Mouse (Mus musculus) testis, adult 2 months (tissue): Measurements from ENCODE around the gene Fthl17a. TPM values are rescaled to one million over a fixed set of nuclear protein-coding genes. Genes with fewer than 3 reads are reported as not detected.

Experiments used
- H3K27ac ChIP-seq: fragments of 200-500 bp; 2 replicates; pipeline ENCODE4 v1.5.1; 2012; ENCODE audit warnings: low read depth, low read length; ENCODE audit not compliant: control insufficient read depth, insufficient read depth
- H3K27me3 ChIP-seq: fragments of 200-500 bp; 2 replicates; pipeline ENCODE4 v1.6.1; 2012; ENCODE audit warnings: mild to moderate bottlenecking, low read length, moderate library complexity; ENCODE audit not compliant: control insufficient read depth, insufficient read depth
- H3K36me3 ChIP-seq: fragments of 200-500 bp; 2 replicates; pipeline ENCODE4 v1.6.1; 2012; ENCODE audit warnings: mild to moderate bottlenecking, low read length; ENCODE audit not compliant: control insufficient read depth, insufficient read depth
- H3K4me1 ChIP-seq: fragments of 200-500 bp; 2 replicates; pipeline ENCODE4 v1.6.1; 2012; ENCODE audit warnings: low read length; ENCODE audit not compliant: control insufficient read depth, insufficient read depth
- H3K4me3 ChIP-seq: fragments of 200-500 bp; 2 replicates; pipeline ENCODE4 v1.5.1; 2012; ENCODE audit warnings: low read depth, mild to moderate bottlenecking, low read length, moderate library complexity, mixed read lengths; ENCODE audit not compliant: control insufficient read depth
- CTCF ChIP-seq: fragments of 200-500 bp; IDR thresholded peaks from 2 replicates; pipeline ENCODE4 v1.5.1; 2012; ENCODE audit warnings: low read depth, mild to moderate bottlenecking, inconsistent platforms, low read length, moderate library complexity; ENCODE audit not compliant: control insufficient read depth, insufficient read depth, insufficient replicate concordance
- POLR2A ChIP-seq: fragments of 200-500 bp; IDR thresholded peaks from 2 replicates; pipeline ENCODE4 v1.6.1; 2012; ENCODE audit warnings: low read depth, mild to moderate bottlenecking, inconsistent platforms, low read length, moderate library complexity; ENCODE audit not compliant: control insufficient read depth
- polyA plus RNA-seq: library from polyadenylated mRNA; depleted of rRNA; stranded (reverse); fragments of >200 nt; gene quantifications from 2 replicates; pipeline ENCODE4 v1.2.3, GENCODE M21; 2012

Gene Fthl17a
- polyA plus RNA-seq, 1 experiment, result 35.2 TPM

DNA sequence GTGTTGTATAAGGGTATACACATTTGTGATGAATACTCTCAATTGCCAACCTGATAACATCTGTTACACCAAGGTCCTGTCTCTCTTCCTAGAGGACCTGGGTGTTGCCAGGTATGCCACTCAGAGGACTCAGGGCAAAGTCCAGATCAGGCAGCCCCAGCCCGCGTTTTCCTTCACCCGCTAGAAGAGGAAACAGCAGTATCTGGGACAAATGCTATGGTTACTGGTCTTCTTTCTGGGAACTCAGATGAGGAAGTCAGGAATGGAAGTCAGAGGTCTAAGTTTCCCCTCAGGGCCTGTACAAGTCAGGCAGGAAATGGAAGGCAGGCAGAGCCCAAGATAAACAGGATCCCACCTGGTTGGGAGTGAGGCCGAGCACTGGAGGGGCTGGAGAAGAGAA, 55.2 kb downstream of the Fthl17a start:
- TF ChIP-seq POLR2A, result no peak
- no peak for TF ChIP-seq CTCF
- no peak overlapping the region for H3K4me3 ChIP-seq
- no peaks in the 10 kb centered on the region for H3K36me3 ChIP-seq
- no peaks in the 10 kb centered on the region for H3K4me1 ChIP-seq
- H3K27ac ChIP-seq, result no peak overlapping the region
- no peaks in the 10 kb centered on the region for H3K27me3 ChIP-seq

DNA sequence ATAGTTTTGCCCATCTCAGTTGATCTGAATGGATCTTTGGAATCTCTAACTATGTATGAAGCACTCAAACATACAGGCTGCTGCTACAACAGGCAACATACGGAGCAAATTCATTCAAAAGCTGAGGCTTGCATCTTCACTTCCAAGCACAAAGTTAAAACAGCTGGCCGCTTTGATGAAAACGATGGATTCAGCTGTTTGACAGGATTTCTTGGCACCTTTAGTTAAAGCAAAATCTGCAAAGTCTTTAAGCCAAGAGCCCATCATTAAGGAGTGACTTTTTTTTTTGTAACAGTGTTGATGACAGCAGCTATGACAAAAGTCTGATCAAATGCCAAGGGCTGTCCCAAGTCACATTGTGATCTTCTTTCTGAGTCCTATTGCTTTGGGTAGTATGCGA, 69.1 kb downstream of the Fthl17a start:
- TF ChIP-seq CTCF (no peak), POLR2A (no peak)
- Histone ChIP-seq H3K27ac (no peak overlapping the region), H3K4me1 (no peaks in the 10 kb centered on the region), H3K4me3 (no peak overlapping the region), H3K36me3 (no peaks in the 10 kb centered on the region), H3K27me3 (no peaks in the 10 kb centered on the region)

DNA sequence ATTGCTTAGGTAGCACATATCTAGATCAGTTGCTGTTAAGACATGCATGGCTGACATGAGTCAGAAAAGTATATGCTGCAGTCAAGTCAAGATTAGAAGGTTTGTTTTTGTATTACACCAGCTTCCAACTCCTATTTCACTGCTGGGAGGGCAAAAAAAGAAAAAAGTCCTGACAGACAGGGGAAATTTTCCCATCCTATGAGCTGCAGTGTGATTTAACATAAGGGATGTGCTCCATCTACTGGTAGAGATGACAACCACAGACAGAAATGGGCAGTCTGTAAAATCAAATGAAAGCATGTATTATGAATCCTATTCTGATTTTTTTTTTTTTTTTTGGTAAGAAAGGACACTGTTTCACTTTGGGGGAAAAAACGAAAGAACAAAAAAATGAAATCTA, 69.7 kb downstream of the Fthl17a start:
- no peaks in the 10 kb centered on the region for H3K4me1 ChIP-seq
- no peaks in the 10 kb centered on the region for H3K27me3 ChIP-seq
- no peak for TF ChIP-seq CTCF
- no peak for TF ChIP-seq POLR2A
- no peak overlapping the region for H3K4me3 ChIP-seq
- H3K27ac ChIP-seq, result no peak overlapping the region
- H3K36me3 ChIP-seq, result no peaks in the 10 kb centered on the region
